Mouse (Mus musculus): ENCODE data around the gene Krt14. TPM values are rescaled to one million over a fixed set of nuclear protein-coding genes. Genes with fewer than 3 reads are reported as not detected.

Gene Krt14
- polyA plus RNA-seq, 1 experiment from 2014 or later, result 110 TPM

DNA sequence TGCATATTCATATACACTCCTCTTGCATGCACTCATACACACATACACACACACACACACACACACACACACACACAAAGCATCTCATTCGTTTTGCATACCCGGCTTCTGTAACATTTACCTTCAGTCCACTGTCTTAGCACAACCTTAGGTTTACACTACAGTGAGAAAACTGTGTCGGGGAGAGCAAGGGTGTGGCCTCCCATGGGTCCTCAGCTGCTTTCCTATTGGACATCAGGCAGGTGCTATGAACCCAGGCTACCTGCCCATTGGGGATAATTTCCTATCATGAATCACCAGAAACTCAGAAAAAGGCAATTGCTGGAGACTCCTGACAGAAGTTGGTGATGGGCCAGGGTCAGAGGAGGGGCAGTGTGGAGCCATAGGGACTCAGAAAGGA lies 50.0 kb downstream of the Krt14 start:
- Histone ChIP-seq H3K9ac (no peak overlapping the region), H3K9me3 (no peaks in the 10 kb centered on the region), H3K4me1 (no peaks in the 10 kb centered on the region), H3K36me3 (no peaks in the 10 kb centered on the region), H3K4me3 (no peak overlapping the region), H3K27ac (no peak overlapping the region), H3K4me2 (replicated peaks) (no peak overlapping the region), H3K27me3 (no peaks in the 10 kb centered on the region)
- ATAC-seq (ENCODE audit: insufficient number of reproducible peaks, insufficient read depth, low FRiP score, low TSS enrichment), result no peak
- WGBS, result 90% methylated on average over 3 of the region's 3 CpGs

GRCm38 (mm10) chr11:100155497-100156255 lies 51.7 kb downstream of the Krt14 start:
- no peak overlapping the region for H3K4me2 ChIP-seq (replicated peaks)
- no peaks in the 10 kb centered on the region for H3K4me1 ChIP-seq
- no peaks in the 10 kb centered on the region for H3K36me3 ChIP-seq
- WGBS, result 65% methylated on average over 8 of the region's 8 CpGs
- no peak overlapping the region for H3K27ac ChIP-seq
- no peaks in the 10 kb centered on the region for H3K27me3 ChIP-seq
- H3K4me3 ChIP-seq, result no peak overlapping the region
- H3K9me3 ChIP-seq, result no peaks in the 10 kb centered on the region
- ATAC-seq (ENCODE audit: insufficient number of reproducible peaks, insufficient read depth, low FRiP score, low TSS enrichment), result no peak
- H3K9ac ChIP-seq, result no peak overlapping the region

Other genes with a start within 250 kb of the Krt14 start
- not detected in 2 replicates for gene Krtap29-1, start 228.5 kb downstream of the Krt14 start, polyA plus RNA-seq (2016; fragmentation: Nextera tagmentation; extraction: Ambion mirVana)
- gene Krtap16-1, start 221.0 kb downstream of the Krt14 start, polyA plus RNA-seq (2016; fragmentation: Nextera tagmentation; extraction: Ambion mirVana), result not detected in 2 replicates
- gene Krtap17-1, start 213.6 kb downstream of the Krt14 start, polyA plus RNA-seq (2016; fragmentation: Nextera tagmentation; extraction: Ambion mirVana), result 0.29 TPM in 1 of 2 replicates, not detected in the other
- gene Krt33a, start 191.3 kb downstream of the Krt14 start, polyA plus RNA-seq (2016; fragmentation: Nextera tagmentation; extraction: Ambion mirVana), result 0.15 TPM in 1 of 2 replicates, not detected in the other
- gene Krt33b, start 177.7 kb downstream of the Krt14 start, polyA plus RNA-seq (2016; fragmentation: Nextera tagmentation; extraction: Ambion mirVana), result 0.23 and 0.40 TPM in 2 replicates
- gene Krt34, start 166.0 kb downstream of the Krt14 start, polyA plus RNA-seq (2016; fragmentation: Nextera tagmentation; extraction: Ambion mirVana), result not detected in 2 replicates
- not detected in 2 replicates for gene Krt31, start 157.0 kb downstream of the Krt14 start, polyA plus RNA-seq (2016; fragmentation: Nextera tagmentation; extraction: Ambion mirVana)
- not detected in 2 replicates for gene Krt32, start 119.3 kb downstream of the Krt14 start, polyA plus RNA-seq (2016; fragmentation: Nextera tagmentation; extraction: Ambion mirVana)
- gene Krt35, start 111.3 kb downstream of the Krt14 start, polyA plus RNA-seq (2016; fragmentation: Nextera tagmentation; extraction: Ambion mirVana), result not detected in 2 replicates
- 0.09 TPM in 1 of 2 replicates, not detected in the other for gene Krt36, start 101.9 kb downstream of the Krt14 start, polyA plus RNA-seq (2016; fragmentation: Nextera tagmentation; extraction: Ambion mirVana)
- gene Krt13, start 86.0 kb downstream of the Krt14 start, polyA plus RNA-seq (2016; fragmentation: Nextera tagmentation; extraction: Ambion mirVana), result not detected in 2 replicates
- gene Krt15, start 71.6 kb downstream of the Krt14 start, polyA plus RNA-seq (2016; fragmentation: Nextera tagmentation; extraction: Ambion mirVana), result 73.4 and 93.1 TPM in 2 replicates
- gene Krt19, start 58.9 kb downstream of the Krt14 start, polyA plus RNA-seq (2016; fragmentation: Nextera tagmentation; extraction: Ambion mirVana), result 17.6 and 19.9 TPM in 2 replicates
- not detected in 2 replicates for gene Krt9, start 14.3 kb downstream of the Krt14 start, polyA plus RNA-seq (2016; fragmentation: Nextera tagmentation; extraction: Ambion mirVana)
- not detected in 2 replicates for gene Krt16, start 41.4 kb upstream of the Krt14 start, polyA plus RNA-seq (2016; fragmentation: Nextera tagmentation; extraction: Ambion mirVana)
- gene Krt17, start 53.5 kb upstream of the Krt14 start, polyA plus RNA-seq (2016; fragmentation: Nextera tagmentation; extraction: Ambion mirVana), result 8.1 and 12.4 TPM in 2 replicates
- not detected in 2 replicates for gene Krt42, start 62.3 kb upstream of the Krt14 start, polyA plus RNA-seq (2016; fragmentation: Nextera tagmentation; extraction: Ambion mirVana)
- gene Eif1, start 112.3 kb upstream of the Krt14 start, polyA plus RNA-seq (2016; fragmentation: Nextera tagmentation; extraction: Ambion mirVana), result 1,469 and 1,519 TPM in 2 replicates
- gene Gast, start 126.9 kb upstream of the Krt14 start, polyA plus RNA-seq (2016; fragmentation: Nextera tagmentation; extraction: Ambion mirVana), result not detected in 2 replicates
- 10.6 and 13.4 TPM in 2 replicates for gene Hap1, start 148.6 kb upstream of the Krt14 start, polyA plus RNA-seq (2016; fragmentation: Nextera tagmentation; extraction: Ambion mirVana)
- 70.6 and 74.0 TPM in 2 replicates for gene Jup, start 190.2 kb upstream of the Krt14 start, polyA plus RNA-seq (2016; fragmentation: Nextera tagmentation; extraction: Ambion mirVana)
- 51.4 and 55.3 TPM in 2 replicates for gene P3h4, start 207.3 kb upstream of the Krt14 start, polyA plus RNA-seq (2016; fragmentation: Nextera tagmentation; extraction: Ambion mirVana)
- gene Fkbp10, start 208.1 kb upstream of the Krt14 start, polyA plus RNA-seq (2016; fragmentation: Nextera tagmentation; extraction: Ambion mirVana), result 109 and 113 TPM in 2 replicates
- 165 and 173 TPM in 2 replicates for gene Nt5c3b, start 234.3 kb upstream of the Krt14 start, polyA plus RNA-seq (2016; fragmentation: Nextera tagmentation; extraction: Ambion mirVana)
- 1.3 TPM in 2 replicates for gene Klhl10, start 234.4 kb upstream of the Krt14 start, polyA plus RNA-seq (2016; fragmentation: Nextera tagmentation; extraction: Ambion mirVana)

Measured in embryonic facial prominence, embryonic 12.5 days (tissue).